Mouse (Mus musculus): Measurements from ENCODE around the gene Lsm10.

The Lsm10 gene

GRCm38 (mm10) chr4:126118651-126119050, 22.2 kb downstream of the Lsm10 start:
- DNase-seq (ENCODE audit: low spot score in 2 of 2): no peak

- no peak for DNase-seq (ENCODE audit: low spot score in 2 of 2)
These were observed 22.6 kb downstream of the Lsm10 start for GRCm38 (mm10) chr4:126119051-126119450.

GRCm38 (mm10) chr4:126120052-126120451, 23.6 kb downstream of the Lsm10 start:
- no peak for DNase-seq (ENCODE audit: low spot score in 2 of 2)

GRCm38 (mm10) chr4:126120506-126120905, 24.1 kb downstream of the Lsm10 start:
- DNase-seq (ENCODE audit: low spot score in 2 of 2): no peak

- no peak for DNase-seq (ENCODE audit: low spot score in 2 of 2)
These were observed 27.1 kb downstream of the Lsm10 start for GRCm38 (mm10) chr4:126123309-126124040.

GRCm38 (mm10) chr4:126130502-126130901, 34.1 kb downstream of the Lsm10 start:
- no peak for DNase-seq (ENCODE audit: low spot score in 2 of 2)

- DNase-seq (ENCODE audit: low spot score in 2 of 2): no peak
These were observed 35.1 kb downstream of the Lsm10 start for GRCm38 (mm10) chr4:126131290-126132121.

- no peak for DNase-seq (ENCODE audit: low spot score in 2 of 2)
These were observed 36.3 kb downstream of the Lsm10 start for GRCm38 (mm10) chr4:126132636-126133264.

GRCm38 (mm10) chr4:126134236-126134635, 37.8 kb downstream of the Lsm10 start:
- DNase-seq (ENCODE audit: low spot score in 2 of 2): no peak

GRCm38 (mm10) chr4:126134639-126135038, 38.2 kb downstream of the Lsm10 start:
- no peak for DNase-seq (ENCODE audit: low spot score in 2 of 2)

GRCm38 (mm10) chr4:126137773-126138172, 41.4 kb downstream of the Lsm10 start:
- DNase-seq (ENCODE audit: low spot score in 2 of 2): no peak

- no peak for DNase-seq (ENCODE audit: low spot score in 2 of 2)
These were observed 44.6 kb downstream of the Lsm10 start for GRCm38 (mm10) chr4:126141021-126141420.

- no peak for DNase-seq (ENCODE audit: low spot score in 2 of 2)
These were observed 49.0 kb downstream of the Lsm10 start for GRCm38 (mm10) chr4:126145396-126145795.

GRCm38 (mm10) chr4:126146974-126147532, 50.6 kb downstream of the Lsm10 start:
- no peak for DNase-seq (ENCODE audit: low spot score in 2 of 2)

- peak; percentile 29 to 56 for DNase-seq (ENCODE audit: low spot score in 2 of 2)
These were observed 51.2 kb downstream of the Lsm10 start, which contains the start of gene Eva1b for GRCm38 (mm10) chr4:126147533-126148160. Eva1b (plus strand) TSS chr4:126147744.

Measured in urinary bladder, postnatal 36 days (tissue).